Mouse (Mus musculus) kidney, adult 10 weeks (tissue): ENCODE results near the gene Olfr506. TPM values are rescaled to one million over a fixed set of nuclear protein-coding genes. Genes with fewer than 3 reads are reported as not detected.

Source experiments
- polyA plus RNA-seq: library from polyadenylated mRNA; stranded (reverse); fragments of 350-450 nt; fragmentation: Illumina TruSeq; extraction: RNeasy Lipid Tissue Mini Kit (QIAGEN cat#74804); gene quantifications from one replicate; pipeline ENCODE4 v1.2.3, GENCODE M21; 2014; ENCODE audit warnings: low read depth, low replicate concordance

Gene Olfr506
- polyA plus RNA-seq: not detected

GRCm38 (mm10) chr7:108610487-108610886 lies at the start of gene Olfr506:
TSS of gene Olfr506 (plus strand) at chr7:108610787.

GRCm38 (mm10) chr7:108565693-108566092 lies 44.9 kb upstream of the Olfr506 start, which contains the start of gene Olfr504:
TSS of gene Olfr504 (minus strand) at chr7:108565793.

GRCm38 (mm10) chr7:108621514-108621913 lies 10.9 kb downstream of the Olfr506 start, which contains the start of gene Olfr507:
TSS of gene Olfr507 (plus strand) at chr7:108621814.

GRCm38 (mm10) chr7:108629694-108630093 lies 19.1 kb downstream of the Olfr506 start, which contains the start of gene Olfr508:
TSS of gene Olfr508 (plus strand) at chr7:108629994.

GRCm38 (mm10) chr7:108651806-108652205 lies 41.2 kb downstream of the Olfr506 start, which contains the start of gene Olfr509:
TSS of gene Olfr509 (minus strand) at chr7:108651906.

Other genes with a start within 250 kb of the Olfr506 start
- not detected for gene Olfr494, start 245.5 kb upstream of the Olfr506 start, polyA plus RNA-seq
- gene Olfr495, start 217.6 kb upstream of the Olfr506 start, polyA plus RNA-seq: not detected
- not detected for gene Olfr497, start 190.4 kb upstream of the Olfr506 start, polyA plus RNA-seq
- not detected for gene Olfr498, start 145.5 kb upstream of the Olfr506 start, polyA plus RNA-seq
- not detected for gene Olfr502, start 85.7 kb upstream of the Olfr506 start, polyA plus RNA-seq
- gene Olfr503, start 66.3 kb upstream of the Olfr506 start, polyA plus RNA-seq: not detected
- gene Olfr504, start 45.0 kb upstream of the Olfr506 start, polyA plus RNA-seq: not detected
- gene Olfr507, start 11.0 kb downstream of the Olfr506 start, polyA plus RNA-seq: not detected
- gene Olfr508, start 19.2 kb downstream of the Olfr506 start, polyA plus RNA-seq: not detected
- not detected for gene Olfr509, start 41.1 kb downstream of the Olfr506 start, polyA plus RNA-seq
- gene Olfr510, start 55.6 kb downstream of the Olfr506 start, polyA plus RNA-seq: not detected
- not detected for gene Olfr512, start 102.5 kb downstream of the Olfr506 start, polyA plus RNA-seq
- gene Olfr513, start 140.2 kb downstream of the Olfr506 start, polyA plus RNA-seq: not detected
- gene Olfr514, start 215.2 kb downstream of the Olfr506 start, polyA plus RNA-seq: not detected
- gene Olfr516, start 239.7 kb downstream of the Olfr506 start, polyA plus RNA-seq: not detected